Mouse (Mus musculus) kidney, adult 18-20 months (tissue): ENCODE results near the gene Msi1.
A peak's percentile ranks its signal among the peaks of the same experiment; 100 is the strongest.
"Not testable (repeated sequence)": the region's sequence is repeated elsewhere in the genome, so short reads cannot be mapped to it uniquely, and the experiment has no call there.

ENCODE experiments used
- DNase-seq: peaks from one replicate; pipeline ENCODE4 v3.0.0; 2021

Msi1 gene

DNA sequence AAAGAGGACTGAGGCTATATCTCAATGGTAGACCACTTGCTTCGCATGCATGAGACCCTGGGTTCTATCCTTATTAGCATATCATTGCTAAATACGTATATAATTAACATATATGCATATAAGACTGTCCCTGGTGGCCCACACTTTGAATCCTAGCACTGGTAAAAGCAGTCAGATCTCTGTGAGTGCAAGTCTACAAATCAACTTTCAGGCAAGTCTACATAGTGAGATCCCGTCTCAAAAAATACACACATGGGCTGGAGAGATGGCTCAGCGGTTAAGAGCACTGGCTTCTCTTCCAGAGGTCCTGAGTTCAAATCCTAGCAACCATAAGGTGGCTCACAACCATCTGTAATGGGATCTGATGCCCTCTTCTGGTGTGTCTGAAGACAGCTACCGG, 61.7 kb downstream of the Msi1 start:
- DNase-seq, result no peak

DNA sequence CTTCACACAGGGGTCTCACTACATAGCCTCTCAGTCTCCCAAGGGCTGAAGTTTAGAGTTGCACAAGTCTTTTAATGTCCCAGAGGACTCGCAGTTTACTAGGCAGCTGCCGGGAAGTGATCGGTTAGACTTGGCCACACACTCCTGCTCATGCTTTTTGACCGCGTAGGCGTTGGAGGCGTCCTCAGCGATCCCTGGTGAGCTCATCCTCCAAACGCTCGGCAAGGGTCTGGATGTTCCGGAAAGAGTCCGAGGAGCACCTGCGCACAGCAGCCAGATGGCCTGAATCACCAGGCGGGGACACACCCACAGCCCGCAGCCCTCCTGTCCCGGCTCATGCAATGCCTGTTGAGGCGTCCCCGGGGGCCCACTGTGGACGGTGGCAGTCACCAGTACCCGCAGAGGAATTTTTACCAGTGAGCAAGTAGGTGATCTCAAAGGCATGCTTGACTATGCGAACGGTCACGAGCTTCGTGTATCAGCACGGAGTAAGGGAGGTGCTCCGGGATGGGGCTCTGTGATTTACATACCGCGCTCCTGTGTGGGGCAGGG, 62.4 kb downstream of the Msi1 start:
- peak; percentile 57 for DNase-seq

DNA sequence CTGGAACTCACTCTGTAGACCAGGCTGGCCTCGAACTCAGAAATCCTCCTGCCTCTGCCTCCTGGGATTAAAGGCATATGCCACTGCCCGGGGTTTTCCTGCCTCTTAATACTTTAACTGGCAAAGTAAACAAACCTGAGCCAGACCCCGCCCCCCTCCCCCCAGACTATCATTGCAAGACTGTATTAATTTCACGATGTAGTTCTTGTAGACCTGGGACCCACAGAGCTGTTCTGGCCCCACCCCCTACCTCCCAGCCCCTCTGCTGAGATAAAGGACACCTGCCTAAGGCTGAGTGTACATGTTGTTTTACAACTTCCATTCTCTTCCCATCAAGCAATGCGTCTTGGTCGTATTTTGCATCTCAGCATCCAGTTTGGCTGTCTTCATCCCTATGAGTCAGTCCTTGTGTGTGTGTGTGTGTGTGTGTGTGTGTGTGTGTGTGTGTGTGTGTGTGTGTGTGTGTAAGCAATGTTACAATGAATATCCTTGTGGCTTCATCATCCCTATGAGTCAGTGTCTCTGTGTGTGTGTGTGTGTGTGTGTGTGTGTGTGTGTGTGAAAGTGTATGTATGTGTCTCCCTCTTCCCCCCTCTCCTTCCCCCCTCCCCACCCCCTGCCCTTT, 63.4 kb downstream of the Msi1 start:
- DNase-seq, result no peak

DNA sequence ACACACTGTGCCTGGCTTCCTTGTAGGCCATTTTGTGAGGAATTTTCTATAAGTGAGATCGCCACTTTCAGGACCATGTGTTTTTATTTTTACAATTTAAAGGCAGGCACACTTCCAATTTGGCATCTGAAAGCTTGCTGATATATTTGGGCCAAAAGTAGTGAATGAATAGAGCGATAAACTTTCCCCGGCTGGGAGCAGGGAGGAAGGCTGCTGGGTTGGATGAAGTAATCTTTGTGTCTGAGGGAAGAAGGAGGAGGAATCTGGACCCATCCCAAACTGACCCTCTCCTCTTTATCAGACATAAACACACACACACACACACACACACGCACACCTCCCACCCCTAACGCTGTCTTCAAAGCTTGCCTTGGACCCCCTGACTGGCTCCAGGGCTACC, 64.0 kb downstream of the Msi1 start:
- no peak for DNase-seq

DNA sequence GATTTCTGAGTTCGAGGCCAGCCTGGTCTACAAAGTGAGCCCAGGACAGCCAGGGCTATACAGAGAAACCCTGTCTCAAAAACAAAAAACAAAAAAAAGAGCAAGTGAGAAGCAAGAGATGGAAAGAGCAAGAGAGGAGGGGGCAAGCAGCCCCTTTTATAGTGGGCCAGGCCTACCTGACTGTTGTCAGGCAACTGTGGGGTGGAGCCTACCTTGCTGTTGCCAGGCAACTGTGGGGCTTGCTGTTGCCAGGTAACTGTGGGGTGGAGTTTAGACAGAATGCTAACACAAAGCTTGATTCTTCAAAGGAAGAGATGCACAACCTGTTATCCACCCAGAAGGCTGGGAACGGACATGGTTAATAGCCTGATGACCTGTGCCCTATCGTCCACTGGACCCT, 66.2 kb downstream of the Msi1 start:
- not testable (repeated sequence) for DNase-seq

DNA sequence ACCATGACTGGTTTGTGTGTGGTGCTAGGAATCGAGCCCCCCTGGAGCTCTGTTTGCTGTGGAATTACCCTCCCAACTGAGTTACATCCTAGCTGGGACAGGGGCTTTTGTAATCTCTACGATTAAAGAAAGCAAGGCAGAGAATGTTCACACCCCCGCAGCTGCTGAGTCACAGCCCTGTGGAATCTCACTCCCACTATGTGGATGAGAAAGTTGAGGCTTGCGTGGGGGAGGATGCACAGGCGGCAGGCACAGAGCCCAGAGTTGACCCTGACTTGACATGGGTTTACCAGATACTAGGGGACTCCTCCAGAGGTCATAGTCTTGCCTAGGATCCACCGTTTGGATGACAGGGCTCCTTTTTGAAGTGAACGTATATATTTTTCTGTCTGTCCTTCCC, 67.6 kb downstream of the Msi1 start:
- DNase-seq, result no peak

DNA sequence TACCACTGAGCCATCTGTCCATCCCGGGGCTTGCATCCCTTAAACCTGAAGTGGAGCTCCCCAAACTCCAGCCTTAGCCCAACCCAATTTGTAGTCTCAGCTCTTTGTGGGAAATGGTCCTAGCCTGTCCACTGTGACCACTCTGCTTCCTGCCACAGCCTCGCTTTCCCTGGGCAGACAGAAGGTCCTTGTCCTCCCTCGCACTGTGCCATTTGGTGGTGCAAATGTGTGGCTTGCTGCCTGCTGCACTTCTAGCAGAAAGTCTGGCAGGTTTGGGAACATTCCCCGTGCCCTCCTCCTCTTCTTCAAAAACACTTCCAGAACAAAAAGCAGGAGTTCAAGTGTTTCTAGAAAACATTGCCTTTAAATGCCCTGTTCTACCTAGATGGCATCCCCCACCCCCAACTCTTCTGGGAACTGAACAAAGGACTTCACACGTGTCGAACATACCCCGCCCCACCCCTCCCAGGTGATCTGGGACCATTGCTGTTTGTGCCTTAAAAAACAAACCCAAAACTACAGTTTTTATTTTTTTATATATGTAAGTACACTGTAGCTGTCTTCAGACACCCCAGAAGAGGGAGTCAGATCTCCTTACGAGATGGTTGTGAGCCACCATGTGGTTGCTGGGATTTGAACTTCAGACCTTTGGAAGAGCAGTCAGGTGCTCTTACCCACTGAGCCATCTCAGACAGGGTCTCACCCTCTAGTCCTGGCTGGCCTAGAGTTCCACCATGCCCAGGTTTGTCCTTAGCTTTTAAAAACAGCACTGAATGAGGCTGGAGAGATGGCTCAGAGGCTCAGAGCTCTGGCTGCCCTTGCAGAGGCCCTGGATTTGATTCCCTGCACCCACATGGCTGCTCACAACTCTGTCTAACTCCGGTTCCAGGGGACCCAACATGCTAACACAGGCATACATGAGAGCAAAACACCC, 69.2 kb downstream of the Msi1 start:
- DNase-seq, result no peak

DNA sequence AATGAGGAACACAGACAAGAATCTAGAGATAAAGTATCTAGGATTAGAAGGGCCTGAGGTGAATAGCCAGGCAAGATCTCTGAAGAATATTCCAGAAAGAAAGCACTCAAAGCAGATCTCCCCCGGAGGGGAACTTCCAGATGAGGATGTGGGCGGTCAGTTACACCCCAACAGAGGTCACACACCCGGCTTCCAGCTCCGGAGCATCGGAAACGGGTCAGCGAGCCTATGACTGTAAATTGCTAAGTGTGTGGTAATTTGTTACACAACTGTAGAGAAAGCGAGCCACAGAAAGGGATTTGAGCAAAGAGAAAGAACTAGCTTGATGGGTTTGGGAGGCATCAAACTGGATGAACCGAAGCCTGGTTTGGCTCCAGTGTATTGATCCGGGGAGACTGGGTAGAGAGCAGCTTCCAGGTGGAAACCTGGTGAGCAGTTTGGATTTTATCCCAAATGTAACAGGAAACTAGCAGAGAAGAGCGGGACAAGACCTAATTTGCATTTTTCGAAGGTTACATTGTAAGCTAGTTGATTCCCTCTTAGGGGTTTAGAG, 71.1 kb downstream of the Msi1 start:
- peak; percentile 40 for DNase-seq

DNA sequence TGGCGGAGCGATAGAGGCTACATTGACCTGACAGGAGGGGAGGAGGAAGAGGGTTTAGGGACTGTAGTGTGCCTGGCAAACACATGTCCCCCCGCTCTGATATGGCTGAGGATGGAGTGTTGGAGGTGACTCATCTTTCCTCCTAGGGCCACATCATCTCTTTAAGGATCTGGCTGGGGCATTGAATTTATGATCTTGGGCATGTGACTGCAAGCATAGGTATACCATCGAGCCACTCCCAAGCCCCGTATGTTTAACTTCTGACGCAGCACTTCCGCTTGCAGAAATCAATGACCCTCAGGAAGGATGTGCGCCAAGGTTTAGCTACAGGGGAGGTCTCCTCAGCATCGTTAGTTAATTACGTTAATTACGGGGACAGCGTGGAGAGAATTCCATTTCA, 73.6 kb downstream of the Msi1 start:
- no peak for DNase-seq
